Mouse (Mus musculus): ENCODE results near the gene Fxyd4.

The Fxyd4 gene

DNA sequence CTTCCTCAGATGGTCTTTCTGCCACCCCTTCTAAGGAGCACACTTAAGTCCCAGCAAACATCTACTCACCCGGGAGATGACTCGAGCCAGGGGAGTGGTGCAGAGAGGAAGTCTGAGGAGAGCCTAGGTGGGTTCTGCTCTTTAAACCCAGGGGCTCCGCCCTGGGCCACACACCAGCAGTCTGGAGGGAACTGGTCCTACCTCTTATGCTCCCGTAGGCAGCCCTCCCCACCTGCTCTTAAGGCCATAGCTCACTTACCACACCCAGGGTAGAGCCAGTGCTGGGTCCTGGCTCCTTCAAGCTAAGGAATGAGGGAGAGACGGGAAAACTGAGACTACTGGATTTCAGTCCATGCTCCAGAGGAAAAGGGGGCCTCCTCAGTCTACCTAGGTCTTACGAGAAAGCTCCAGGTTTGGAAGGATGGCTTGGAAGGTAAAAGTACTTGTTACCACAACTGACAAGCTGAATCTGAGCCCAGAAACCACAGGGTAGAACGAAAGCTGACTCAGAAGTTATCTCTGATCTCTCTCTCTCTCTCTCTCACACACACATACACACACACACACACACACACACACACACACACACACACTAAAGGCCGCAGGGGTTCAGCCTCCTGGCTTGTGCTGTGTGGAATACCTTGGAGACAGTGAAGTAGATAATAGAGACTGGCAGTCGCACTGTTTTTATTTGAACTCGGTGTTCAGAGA lies at the start of gene Fxyd4:
TSS of gene Fxyd4 (minus strand) at position 471 of the 711 bp plus-strand sequence.
- DNase-seq (ENCODE audit: low spot score): no peak

DNA sequence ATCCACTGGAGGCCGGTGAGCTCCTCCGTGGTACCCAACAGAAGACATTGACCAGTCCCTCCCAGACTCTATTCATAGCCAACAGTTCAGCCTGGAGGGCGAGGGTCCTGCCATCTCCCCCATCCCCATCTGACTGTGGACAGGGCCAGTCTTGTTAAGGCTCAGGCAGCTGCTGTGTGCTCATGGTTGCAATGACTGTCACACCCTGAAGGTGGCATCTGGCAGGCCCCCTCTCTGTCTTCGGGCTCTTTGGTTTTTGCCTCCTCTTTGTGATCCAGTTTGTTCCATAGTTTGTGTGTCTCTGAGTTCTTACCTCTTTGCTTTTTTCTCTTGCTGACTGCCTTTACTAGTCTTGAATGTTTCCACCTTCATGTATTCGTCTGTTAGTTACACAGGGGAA lies 49.7 kb upstream of the Fxyd4 start:
- DNase-seq (ENCODE audit: low spot score): no peak

DNA sequence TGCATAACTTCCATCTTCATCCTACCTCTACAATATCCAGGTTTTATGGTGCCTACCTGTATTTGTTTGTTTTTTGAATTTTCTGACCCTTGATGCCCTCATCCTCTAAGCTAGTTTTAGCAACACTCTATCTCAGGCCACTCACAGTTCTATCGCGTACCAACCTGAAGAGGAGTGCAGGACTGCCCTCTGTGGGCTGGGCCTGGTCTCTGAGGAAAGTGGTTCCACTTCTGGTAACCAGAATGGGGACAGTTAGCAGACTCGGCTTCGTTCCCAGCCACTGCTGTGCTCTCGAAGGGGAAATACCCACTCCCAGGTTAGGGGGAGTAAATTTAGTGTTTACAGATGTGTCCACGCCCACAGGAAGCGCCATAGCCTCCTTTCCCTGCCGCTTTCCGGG lies 29.2 kb upstream of the Fxyd4 start:
- DNase-seq (ENCODE audit: low spot score): no peak

DNA sequence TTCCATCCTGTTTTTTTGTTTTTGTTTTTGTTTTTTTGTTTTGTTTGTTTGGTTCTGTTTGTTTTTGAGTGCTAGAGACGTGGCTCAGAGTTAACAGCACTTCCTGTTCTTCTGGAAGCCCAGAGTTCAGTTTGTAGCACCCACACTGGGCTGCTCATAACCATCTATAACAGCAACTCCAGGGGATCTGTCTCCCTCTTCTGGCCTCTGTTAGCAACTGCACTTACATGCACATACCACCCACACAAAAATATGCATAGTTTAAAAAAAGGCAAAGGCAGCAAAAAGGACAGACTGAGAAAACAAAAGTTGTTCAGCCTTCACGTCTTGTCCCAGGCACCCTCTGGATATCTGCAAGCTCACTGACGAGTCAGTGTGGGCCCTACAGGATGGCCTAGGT lies 25.7 kb upstream of the Fxyd4 start:
- no peak for DNase-seq (ENCODE audit: low spot score)

DNA sequence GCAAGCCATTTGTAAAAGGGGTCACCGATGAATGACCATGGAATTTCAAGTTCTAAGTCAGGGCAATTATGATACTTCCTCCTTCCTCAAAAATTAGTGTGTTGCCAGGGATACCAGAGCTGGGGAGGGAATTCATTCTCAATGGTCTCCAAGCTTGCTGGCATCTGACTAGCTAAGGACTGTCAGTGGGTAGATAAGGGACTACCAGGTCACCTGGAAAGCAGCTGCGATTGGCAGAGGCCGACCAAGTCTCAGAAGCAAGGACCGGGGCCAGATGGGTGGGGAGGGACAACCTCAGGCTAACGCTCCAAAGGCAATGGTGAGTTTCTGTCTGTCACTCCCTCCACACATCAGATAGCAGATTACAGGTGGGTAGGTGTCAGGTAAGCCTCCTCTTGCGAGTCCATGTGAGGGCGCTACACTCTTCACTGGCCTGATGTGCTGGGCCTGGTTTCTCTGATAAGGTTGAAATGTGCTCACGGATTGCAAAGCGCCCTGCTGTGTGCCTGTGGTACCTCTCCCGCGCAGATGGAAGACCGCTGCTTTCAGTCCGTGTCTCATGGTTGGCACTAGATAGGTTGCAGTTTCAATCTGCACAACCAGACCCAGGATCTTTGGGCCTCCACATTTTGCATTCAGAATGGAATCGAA lies 19.5 kb upstream of the Fxyd4 start:
- no peak for DNase-seq (ENCODE audit: low spot score)

DNA sequence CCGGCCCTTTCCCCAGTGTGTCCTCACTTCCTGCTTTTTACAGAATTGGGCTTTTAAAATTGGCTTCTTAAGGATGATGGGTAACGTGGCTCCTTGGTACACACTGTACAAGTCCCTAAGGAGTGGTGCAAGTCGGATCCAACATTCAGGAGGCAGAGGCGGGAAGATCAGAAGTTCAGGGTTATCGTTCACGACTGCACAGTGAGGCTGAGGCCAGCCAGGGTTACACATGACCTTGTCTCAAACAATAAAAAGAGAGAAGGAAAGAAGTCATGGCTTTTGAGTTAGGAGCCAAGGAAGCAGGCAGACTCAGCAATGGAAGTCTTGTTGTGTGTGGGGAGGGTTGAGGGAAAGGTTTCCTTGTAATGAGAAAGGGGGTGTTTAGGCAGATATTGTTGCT lies 18.7 kb upstream of the Fxyd4 start:
- no peak for DNase-seq (ENCODE audit: low spot score)

DNA sequence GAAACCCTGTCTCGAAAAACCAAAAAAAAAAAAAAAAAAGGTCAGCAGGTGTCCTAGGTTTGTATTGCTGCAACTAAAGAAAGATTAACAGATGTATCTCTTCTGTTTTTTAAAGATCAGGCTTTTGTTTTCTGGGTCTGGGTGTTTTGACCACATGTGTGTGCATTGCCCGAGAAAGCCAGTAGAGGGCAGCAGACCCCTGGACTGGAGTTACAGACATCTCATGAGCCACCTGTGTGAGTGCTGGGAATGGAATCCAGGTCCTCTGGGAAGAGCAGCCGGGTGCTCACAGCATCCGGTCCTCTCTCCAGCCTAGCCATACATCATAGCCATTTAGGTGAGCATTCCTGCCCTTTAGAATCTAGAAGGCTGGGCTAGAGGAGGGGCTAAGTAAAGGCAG lies 14.8 kb upstream of the Fxyd4 start:
- DNase-seq (ENCODE audit: low spot score): no peak

DNA sequence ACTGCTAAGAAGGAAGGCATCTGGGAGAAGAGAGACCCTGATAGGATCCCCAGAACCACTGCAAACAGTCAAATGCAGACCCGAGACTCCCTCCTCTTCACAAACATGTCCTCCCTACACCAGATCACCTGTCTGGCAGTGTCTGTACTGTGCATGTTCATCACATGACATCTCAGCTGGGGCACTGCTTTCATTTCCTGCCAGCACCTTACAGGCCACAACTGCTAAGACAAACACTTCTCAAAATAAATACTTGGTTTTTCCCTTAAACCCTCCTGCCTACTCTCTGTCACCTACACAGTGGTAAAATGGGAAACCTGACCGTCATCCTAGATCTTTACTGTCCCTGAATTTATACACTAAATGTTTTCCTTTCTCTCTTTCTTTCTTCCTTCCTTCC lies 6.4 kb upstream of the Fxyd4 start:
- no peak for DNase-seq (ENCODE audit: low spot score)

DNA sequence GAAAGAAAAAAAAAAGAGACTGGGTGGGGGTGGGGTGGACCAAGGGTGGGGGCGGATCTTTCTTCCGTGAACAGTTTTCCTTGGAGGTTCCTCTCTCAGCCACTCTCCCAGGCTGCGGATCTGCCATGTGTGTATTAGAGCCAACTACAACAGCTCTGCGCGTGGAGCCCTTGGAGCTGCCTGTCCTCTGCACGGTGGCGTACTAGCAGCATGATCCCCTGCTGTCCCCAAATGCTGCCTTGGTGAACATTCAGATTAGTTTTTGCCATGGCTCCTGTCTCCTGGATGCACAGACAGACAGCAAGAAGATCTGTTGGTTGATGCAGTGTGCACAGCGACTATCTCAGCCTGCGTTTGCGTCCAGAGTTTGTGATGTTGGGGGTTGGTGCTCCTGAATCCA lies 5.3 kb upstream of the Fxyd4 start:
- no peak for DNase-seq (ENCODE audit: low spot score)

DNA sequence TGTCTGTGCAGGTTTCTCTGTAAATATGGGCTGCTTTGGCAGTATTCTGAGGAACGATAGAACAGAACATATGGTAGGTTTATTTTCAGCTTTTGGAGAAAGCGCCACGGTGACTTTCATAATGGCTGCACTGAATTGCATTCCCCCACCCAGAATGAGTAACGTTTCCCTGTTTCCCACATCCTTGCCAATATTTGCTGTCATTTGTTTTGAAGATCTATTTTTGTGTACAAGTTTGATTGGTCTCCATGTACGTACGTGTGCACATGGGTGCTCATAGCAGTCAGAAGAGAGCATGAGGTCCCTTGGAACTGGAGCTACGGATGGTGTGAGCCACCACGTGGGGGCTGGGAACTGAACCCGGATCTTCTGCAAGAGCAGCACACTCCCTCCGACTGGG lies 1.5 kb upstream of the Fxyd4 start:
- DNase-seq (ENCODE audit: low spot score): no peak

DNA sequence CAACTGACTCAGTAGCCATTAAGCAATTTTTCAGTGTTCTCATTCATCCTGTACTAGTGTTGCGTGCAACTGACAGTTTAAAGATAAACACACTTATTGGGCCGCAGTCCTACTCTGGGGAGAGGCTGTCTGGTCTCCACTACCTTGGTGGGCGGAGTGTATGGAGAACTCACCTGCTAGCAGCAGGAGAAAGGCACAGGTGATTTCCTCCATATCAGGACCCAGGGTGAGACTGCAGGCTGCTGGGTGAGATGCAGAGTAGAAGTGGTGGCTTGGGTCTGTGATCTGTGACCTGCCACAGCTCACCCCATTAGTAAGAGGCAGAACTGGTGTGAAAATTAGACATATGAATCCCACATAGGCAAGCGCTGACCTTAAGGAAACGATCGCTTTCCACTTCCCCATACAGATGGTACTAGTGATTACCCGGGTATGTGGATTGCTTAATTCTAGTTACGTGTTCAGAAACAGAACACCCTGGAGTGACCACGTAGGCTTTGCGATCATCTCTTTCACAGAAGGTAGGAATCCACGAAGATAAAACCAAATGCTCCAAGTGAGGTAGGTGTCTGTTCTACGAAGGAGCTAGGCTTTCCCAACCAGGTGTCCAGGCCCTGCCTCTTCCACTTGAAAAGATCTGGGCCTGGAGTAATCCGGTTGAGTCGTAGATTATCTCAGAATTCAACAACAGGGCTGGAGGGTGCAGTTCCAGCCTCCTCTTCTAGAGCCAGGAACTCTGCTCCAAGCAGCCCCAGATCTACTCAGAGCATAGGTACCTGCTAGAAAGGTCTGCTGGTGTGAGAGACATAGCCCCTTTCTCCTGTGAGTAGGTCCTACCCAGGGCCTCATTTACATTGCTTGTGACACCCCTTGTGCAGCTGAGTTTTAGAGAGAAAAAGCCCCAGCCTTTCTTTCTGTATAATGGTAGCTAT lies 1.5 kb downstream of the Fxyd4 start:
- DNase-seq (ENCODE audit: low spot score): no peak

DNA sequence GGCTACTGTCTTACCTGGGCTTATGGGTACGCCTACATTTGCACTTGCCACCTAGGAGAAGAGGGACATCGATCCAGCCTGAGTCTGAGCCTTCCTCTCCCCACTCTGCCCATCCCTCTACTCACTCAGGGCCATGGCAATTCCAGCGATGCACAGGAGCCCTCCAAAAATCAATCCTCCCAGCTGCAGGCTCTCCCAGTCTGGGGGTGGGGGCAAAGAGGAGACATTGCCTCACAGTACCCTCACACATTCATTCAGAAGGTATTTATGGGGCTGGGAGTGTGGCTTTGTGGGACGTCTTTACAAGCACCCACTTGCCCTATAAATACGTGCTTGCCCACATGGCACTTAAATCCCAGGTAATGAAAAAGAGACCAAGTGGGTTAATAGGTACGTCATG lies 3.2 kb downstream of the Fxyd4 start:
- no peak for DNase-seq (ENCODE audit: low spot score)

DNA sequence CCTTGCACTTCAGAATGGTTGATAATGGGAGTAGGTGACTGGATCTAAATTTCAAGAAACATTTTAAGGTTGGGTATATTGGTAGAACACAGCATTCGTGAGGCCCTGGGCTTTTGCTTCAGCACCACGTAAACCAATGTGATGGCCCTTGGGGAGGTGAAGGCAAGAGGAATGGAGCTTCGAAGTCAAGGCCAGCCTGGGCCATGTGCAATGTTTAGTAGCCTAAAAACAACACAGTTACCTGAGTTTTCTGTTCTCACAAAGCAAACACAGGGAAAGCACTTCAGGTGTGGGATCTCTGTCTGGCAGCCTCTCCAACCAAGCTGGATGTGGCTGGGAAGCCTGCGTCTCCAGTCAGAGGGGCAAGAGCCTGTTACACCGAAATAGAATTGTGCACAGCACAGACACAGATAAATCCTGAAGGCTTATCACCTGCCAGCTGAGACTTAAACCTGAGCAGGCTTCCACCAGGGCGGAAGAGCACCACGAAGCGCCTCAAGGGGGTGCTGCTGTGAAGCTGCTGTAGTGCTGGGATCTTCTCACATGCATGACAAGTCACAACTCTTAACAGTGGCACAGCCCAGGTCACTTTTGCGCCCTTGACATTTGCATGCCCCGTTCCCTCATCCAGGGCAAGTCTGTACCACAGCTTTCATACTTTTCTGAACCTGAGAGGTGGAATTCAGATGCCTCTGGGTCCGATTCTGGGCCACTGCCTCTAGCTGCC lies 5.0 kb downstream of the Fxyd4 start:
- DNase-seq (ENCODE audit: low spot score): no peak

DNA sequence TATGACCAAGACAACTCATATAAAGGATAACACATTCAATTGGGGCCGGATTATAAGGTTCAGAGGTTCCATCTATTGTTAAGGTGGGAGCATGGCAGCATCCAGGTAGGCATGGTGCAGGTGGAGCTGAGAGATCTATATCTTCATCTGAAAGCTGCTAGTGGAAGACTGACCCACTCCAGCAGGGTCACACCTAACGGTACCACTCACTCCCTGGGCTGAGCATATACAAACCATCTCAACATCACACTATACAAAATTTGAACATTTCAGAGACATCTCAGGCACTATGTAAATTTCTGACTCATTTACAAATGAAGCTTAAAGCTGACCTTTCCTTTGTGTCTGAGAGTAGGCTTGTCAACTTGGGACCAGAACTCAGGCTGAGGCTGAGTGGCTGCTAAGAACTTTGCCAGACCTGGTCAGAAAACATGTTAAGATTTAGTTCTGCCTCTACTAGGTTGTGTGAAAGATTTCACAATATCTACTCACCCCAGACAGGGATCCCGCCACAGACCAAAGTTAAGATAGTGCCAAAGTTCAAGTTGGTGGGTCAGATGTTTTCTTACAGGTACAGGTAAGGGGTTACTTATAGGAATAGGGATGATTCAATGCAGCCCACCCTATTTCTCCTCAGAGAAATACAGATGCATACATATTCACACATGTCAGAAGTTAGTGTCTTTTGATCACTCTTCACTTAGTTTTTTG lies 7.4 kb downstream of the Fxyd4 start:
- no peak for DNase-seq (ENCODE audit: low spot score)

DNA sequence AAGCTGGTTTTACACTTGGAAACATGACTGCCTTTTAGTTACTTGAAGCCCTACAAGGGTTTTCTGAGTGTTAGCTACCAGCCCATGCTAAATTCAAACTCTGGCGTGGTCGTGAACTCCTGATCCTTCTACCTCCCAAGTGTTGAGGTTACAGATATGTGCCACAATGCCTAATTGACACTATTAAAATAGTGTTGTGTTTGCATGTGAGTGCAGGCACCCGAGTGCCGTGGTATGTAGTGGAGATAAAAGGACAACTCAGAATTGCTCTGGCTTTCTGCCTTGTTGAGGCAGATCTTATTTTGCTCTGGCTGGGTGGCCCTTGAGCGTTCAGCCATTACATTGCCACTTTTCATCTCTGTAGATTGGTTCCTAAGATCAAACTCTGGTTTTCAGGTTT lies 8.7 kb downstream of the Fxyd4 start:
- no peak for DNase-seq (ENCODE audit: low spot score)

DNA sequence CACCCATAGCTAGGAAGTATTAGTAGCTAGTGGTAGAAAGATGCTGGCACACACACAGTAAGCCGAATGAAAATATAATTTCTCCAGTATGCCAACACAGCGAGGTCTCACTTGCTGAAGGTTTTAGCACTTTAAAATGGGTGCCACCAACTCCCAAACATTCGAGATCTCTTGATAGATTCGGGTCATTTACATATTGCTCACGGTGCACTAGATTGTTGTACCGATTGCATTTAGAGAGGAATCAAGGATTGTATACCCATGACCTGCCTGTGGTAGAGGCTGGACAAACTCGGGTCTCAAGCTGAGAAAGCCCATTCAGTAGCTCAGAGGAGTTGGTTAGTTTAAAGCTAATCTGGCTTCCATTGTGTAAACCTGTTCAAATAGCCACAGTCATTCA lies 9.5 kb downstream of the Fxyd4 start:
- no peak for DNase-seq (ENCODE audit: low spot score)

DNA sequence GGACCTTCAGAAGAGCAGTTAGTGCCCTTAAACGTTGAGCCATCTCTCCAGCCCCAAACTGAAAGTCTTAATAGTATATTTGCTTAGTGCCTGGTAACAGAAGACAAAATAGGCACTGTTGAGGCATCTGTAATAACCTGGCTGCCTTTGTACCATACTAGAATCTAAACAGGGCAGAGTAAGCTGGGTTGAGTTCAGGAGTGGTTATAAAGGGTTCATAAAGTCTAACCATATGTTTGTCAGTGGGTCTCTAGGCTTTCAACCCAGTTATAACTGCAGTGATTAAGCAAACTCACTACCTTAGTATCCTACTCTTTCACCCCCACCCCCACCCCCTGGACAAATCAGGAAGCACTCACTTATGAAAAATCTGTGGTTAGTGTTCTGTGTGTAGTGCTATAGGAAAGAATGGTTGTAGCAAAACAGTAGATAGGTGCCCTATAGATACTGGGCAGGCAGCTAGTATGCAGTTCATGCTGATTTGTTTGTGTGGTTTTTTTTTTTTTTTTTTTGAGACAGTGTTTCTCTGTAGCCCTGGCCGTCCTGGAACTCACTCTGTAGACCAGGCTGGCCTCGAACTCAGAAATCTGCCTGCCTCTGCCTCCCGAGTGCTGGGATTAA lies 10.5 kb downstream of the Fxyd4 start:
- no peak for DNase-seq (ENCODE audit: low spot score)

DNA sequence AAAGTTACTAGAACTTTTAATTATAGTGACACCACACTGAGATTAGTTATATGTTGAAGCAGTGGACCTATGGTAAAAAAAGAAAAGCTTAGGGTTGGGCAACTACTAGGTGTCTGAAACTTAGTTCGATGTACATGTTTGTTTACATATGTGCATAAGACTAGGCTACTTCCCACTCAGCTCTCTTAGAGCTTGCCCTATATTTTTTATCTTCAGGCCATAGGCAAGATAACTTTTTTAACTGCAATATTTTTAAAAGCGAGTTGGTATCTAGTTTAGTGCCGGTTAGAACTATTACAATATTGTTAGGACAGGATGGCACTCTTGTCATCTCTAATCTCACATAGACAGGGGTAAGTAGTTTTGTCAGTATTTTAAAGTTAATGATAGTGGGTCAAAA lies 15.5 kb downstream of the Fxyd4 start:
- DNase-seq (ENCODE audit: low spot score): no peak

DNA sequence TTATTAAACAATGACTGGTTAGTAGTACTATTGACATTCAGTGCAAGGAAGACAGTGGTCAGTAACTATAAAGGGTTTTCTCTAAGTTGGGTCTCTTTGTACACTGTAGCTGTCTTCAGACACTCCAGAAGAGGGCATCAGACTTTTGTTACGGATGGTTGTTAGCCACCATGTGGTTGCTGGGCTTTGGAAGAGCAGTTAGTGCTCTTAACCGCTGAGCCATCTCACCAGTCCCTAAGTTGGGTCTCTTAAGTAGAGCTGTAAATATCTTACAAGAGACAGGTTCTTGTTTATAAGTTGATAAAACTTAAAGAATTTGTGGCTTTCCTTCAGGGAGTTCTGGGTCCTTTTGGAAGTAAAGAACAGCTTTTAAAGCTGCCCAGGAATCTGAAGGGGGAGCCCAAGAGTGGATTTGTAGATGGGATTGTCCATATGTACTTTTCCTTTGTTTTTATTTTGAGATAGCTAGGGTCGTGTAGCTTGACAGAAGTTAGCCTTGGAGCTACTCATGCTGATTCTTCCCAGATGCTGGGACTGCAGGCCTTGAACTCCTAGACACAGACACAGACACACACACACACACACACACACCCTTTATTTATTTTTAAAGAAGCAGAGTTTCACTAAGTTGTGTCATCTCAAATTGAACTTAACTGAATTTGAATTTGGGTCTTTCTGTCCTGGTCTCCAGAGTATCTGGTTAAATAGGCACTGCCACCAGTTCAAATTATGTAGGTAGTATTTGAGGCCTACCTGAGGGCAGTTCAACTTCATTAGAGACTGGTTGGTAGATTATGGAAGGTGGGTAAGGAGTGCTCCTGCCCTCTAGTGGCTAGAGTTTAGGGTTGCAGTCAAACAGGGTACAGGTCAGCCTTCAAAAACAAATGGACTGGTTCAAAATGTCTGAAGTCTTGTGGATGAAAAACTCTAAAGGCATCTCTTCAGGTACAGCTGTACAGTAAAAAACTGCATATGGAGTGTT lies 16.5 kb downstream of the Fxyd4 start:
- DNase-seq (ENCODE audit: low spot score): no peak

DNA sequence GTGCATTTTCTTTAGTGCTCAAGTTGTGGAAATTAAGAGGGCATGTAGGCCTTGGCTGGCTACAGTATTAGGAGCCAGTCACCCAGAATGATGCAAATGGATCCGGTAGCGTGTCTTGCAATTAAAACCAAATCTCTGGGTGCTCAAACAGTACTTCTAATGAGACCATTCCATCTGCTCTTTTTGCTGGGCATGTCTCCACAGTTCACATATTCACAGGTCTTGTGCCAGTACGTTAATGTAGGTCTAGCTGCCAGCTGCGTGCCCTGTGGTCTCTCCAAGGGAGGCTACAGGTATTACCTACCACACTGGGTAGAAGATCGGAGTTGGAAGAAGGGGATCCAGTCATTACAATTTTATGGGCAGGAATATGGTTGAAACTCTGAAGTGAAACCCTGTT lies 19.4 kb downstream of the Fxyd4 start:
- DNase-seq (ENCODE audit: low spot score): no peak

Measured in urinary bladder, postnatal 10 days (tissue).